Mouse (Mus musculus) lung, adult 2 months (tissue): ENCODE data around the gene Fam19a5.

ENCODE experiments used
- CTCF ChIP-seq: fragments of 200-500 bp; IDR thresholded peaks from 2 replicates; pipeline ENCODE4 v1.5.1; 2011; ENCODE audit warnings: mild to moderate bottlenecking, low read length, control low read depth; ENCODE audit not compliant: insufficient read depth
- POLR2A ChIP-seq: fragments of 200-500 bp; IDR thresholded peaks from 2 replicates; pipeline ENCODE4 v1.6.1; 2011; ENCODE audit warnings: low read depth, mild to moderate bottlenecking, control low read depth, low read length, borderline replicate concordance; ENCODE audit errors: extremely low read depth

DNA sequence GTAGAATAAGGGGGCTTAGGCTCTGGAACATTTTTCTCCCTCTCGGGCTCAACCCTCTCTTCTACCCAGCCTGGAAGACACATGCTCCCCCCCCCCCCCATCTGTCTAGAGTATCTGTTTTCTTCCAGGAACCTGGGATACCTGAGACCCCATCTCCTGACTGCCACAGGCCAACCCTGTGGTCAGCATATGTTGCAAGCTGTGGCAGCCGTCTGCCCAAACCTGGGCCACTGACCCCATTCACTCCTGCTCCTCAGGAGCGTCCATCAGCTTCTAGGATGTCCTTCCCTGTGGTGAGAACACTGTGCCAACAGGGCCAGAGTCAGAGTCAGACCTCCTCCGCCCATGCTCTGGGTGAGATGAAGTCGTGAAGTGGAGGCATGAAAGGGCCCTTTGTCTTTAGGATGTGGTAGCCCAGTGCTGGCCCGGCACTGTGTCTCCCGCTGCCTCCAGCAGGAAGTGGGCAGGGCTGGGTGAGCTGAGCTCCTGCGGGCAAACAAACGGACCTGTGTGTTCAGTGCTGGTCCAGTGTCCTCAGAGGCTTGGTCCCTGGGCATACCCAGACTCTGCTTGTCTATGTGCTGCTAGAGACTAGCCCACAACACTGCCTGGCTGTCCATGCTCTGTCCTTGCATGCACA lies 171.1 kb downstream of the Fam19a5 start:
- TF ChIP-seq CTCF, result no peak
- no peak for TF ChIP-seq POLR2A
